Mouse (Mus musculus) lung, postnatal 0 days (tissue): ENCODE data around the gene Olfr1412.

ENCODE experiments used
- CTCF ChIP-seq: IDR thresholded peaks from 2 replicates; pipeline ENCODE4 v1.5.1; 2016; ENCODE audit warnings: antibody characterized with exemption, mild to moderate bottlenecking
- EP300 ChIP-seq: IDR thresholded peaks from 2 replicates; pipeline ENCODE4 v1.6.1; 2016; ENCODE audit warnings: antibody characterized with exemption, mild to moderate bottlenecking, control low read depth

GRCm38 (mm10) chr1:92545929-92546328, 39.6 kb upstream of the Olfr1412 start:
- no peak for TF ChIP-seq CTCF
- no peak for TF ChIP-seq EP300
